Mouse (Mus musculus) kidney, embryonic 15.5 days (tissue): ENCODE measurements around the gene Ctnnbl1. TPM values are rescaled to one million over a fixed set of nuclear protein-coding genes. Genes with fewer than 3 reads are reported as not detected.
A peak's percentile ranks its signal among the peaks of the same experiment; 100 is the strongest.

Source experiments
- ATAC-seq: fragments of 200-750 bp; cut with Nextera tagmentation; replicated peaks from 2 replicates; pipeline ENCODE4 v1.8.0; 2017; ENCODE audit warnings: moderate TSS enrichment; ENCODE audit not compliant: low FRiP score
- H3K27ac ChIP-seq: fragments of 300-500 bp; sonication (generic); 2 replicates; pipeline ENCODE4 v1.5.1; 2015; ENCODE audit warnings: mild to moderate bottlenecking, inconsistent platforms
- H3K27me3 ChIP-seq: fragments of 300-500 bp; sonication (generic); 2 replicates; pipeline ENCODE4 v1.6.1; 2015; ENCODE audit warnings: inconsistent platforms
- H3K36me3 ChIP-seq: fragments of 300-500 bp; sonication (generic); 2 replicates; pipeline ENCODE4 v1.6.1; 2015; ENCODE audit warnings: inconsistent platforms
- H3K4me1 ChIP-seq: fragments of 300-500 bp; sonication (generic); 2 replicates; pipeline ENCODE4 v1.6.1; 2015; ENCODE audit warnings: inconsistent platforms
- H3K4me2 ChIP-seq: fragments of 300-500 bp; sonication (generic); 2 replicates; pipeline ENCODE4 v1.6.1; 2015; ENCODE audit warnings: moderate library complexity, mild to moderate bottlenecking, inconsistent platforms
- H3K4me3 ChIP-seq: fragments of 300-500 bp; sonication (generic); replicated peaks from 2 replicates; pipeline ENCODE4 v1.5.1; 2015; ENCODE audit warnings: mild to moderate bottlenecking, inconsistent platforms
- H3K9ac ChIP-seq: fragments of 300-500 bp; sonication (generic); 2 replicates; pipeline ENCODE4 v1.6.1; 2015; ENCODE audit warnings: mild to moderate bottlenecking, inconsistent platforms
- H3K9me3 ChIP-seq: fragments of 300-500 bp; sonication (generic); replicated peaks from 2 replicates; pipeline ENCODE4 v1.6.1; 2016; ENCODE audit warnings: inconsistent platforms
- WGBS: fragments of 180-500 bp; shearing (Covaris S2); methylation state at CpG from one replicate; pipeline ENCODE4 v1.1.7; 2015; ENCODE audit warnings: mixed read lengths; 5-methylcytosine and 5-hydroxymethylcytosine counted together
- polyA plus RNA-seq: library from polyadenylated mRNA; unstranded; fragments of >200 nt; fragmentation: Nextera tagmentation; extraction: Ambion mirVana; gene quantifications from 2 replicates; pipeline ENCODE4 v1.2.1, GENCODE M21; 2015

Gene Ctnnbl1
- polyA plus RNA-seq, 1 experiment from 2014 or later, result 75.3 TPM

DNA sequence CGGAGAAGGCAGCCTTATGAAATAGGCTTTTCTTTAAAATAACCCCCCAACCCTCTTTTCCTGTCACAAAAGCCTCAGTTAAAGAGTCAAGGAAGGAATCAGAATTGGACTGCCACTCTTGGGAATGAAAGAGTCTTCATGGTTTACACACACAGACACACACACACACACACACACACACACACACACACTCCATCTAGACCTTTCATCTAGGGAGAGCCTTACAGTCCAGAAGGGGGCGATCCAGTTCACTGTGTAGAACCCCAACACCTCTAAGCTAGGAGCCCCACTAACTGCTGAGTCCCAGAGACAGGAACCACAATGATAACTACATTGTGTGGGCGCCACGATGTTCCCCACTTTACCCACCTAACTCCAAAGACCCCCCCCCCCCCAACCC lies 176.5 kb downstream of the Ctnnbl1 start:
- WGBS, result 3% methylated on average over 4 of the region's 4 CpGs
- Histone ChIP-seq H3K36me3 (no peaks in the 10 kb centered on the region), H3K4me3 (no peak overlapping the region), H3K9me3 (no peaks in the 10 kb centered on the region), H3K27ac (no peak overlapping the region), H3K27me3 (peaks cover 56% of the 10 kb centered on the region), H3K4me1 (peaks cover 11% of the 10 kb centered on the region), H3K9ac (no peak overlapping the region), H3K4me2 (peak overlapping the region; percentile 68; the same call in 1 of the 2 replicates)
- ATAC-seq, result no peak

DNA sequence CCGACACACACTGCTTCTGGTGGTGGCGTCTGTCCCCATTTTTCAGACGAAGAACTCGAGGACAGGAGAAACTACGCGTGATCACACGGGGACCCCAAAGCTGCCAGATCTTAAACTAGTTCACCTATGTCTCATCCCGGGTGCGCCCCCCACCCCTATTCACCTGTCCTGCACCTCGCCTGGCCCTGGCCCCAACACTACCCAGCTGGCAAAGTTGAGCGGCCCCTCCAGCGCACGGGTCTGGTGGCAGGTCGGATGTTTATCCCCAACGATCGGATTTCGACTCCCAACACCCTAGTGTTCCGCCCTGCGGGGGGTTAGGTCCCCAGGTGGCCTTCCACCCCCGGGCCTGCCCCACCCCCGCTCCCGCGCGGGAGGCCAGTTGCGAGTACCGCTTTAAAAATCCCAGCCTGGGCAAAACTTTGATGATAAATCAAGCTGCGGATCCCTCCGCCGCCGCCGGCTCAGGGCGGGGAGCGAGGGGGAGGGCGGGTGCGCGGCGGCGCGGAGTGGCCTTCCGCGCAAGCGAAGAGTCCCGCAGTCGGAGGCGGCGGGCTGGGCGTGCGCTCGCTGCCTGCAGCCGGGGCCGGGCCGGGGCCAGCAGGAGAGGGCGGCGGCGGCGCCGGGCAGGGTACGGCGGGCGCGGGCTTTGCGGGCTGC lies 177.0 kb downstream of the Ctnnbl1 start, which contains the start of gene Vstm2l:
Vstm2l (plus strand) TSS at position 549 of the 660 bp plus-strand sequence.
- no peak within 1 kb of the TSS for H3K9ac ChIP-seq
- no peaks in the 10 kb centered on the region for H3K9me3 ChIP-seq
- H3K36me3 ChIP-seq, result no peaks in the 10 kb centered on the region
- peaks cover 60% of the 10 kb centered on the region for H3K27me3 ChIP-seq
- H3K4me2 ChIP-seq, result peak within 1 kb of the TSS; percentile 68
- H3K4me3 ChIP-seq, result peak within 1 kb of the TSS; percentile 41
- H3K4me1 ChIP-seq, result peaks cover 11% of the 10 kb centered on the region
- ATAC-seq, result peak; percentile 31; the same call in 1 of the 2 replicates
- no peak within 1 kb of the TSS for H3K27ac ChIP-seq
- 2% methylated on average over 62 of the region's 62 CpGs for WGBS

DNA sequence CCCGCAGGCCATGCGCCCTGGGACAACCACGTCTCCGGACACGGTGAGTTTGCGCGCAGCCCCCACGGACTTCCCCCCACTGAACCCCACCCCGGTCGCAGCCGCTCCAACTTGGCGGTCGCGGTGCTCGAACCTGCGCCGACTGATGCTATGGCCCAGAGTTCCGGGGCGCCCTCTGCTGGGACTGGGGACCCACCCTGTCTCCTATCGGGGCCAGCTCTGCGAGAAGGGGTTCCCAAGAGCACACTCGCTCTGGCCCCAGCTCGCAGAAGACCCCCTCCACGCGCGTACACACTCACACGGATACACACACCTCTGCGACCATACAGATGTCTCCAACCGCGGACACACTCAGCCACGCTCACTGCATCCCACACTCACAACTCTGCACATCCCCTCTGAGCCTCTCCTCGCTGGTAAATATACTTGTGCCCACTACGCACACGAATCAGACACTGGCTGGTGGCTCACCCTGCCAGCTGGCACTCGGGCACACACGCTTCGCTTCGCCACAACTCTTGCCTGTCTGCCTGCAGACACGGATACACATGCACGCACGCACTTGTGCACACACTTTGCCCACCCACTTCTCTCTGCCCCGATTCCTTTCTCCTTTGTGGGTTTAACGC lies 177.8 kb downstream of the Ctnnbl1 start:
- Histone ChIP-seq H3K36me3 (no peaks in the 10 kb centered on the region), H3K4me2 (peak overlapping the region; percentile 68), H3K27ac (no peak overlapping the region), H3K27me3 (peaks cover 66% of the 10 kb centered on the region), H3K4me1 (peaks cover 11% of the 10 kb centered on the region), H3K9ac (no peak overlapping the region), H3K4me3 (peak overlapping the region; percentile 41), H3K9me3 (no peaks in the 10 kb centered on the region)
- WGBS, result 39% methylated on average over 43 of the region's 43 CpGs
- ATAC-seq, result no peak

DNA sequence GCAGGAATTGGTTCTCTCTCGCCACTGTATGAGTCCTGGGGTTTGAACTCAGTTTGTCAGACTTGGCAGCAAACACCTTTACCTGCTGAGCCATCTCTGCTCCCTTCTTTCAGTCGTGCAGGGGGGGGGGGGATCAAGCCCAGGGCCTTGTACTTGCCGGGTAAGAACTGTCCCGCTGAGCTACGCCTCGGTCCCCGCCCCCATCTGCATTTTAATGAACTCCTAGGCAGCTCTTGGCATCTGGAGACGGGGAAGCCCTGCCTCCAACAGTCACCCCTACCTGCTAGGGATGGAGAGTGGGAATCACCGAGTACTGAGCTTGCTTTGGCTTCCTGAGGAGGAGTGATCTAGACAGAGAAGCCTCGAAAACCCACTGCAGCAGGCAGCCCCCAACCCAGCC lies 181.3 kb downstream of the Ctnnbl1 start:
- H3K27me3 ChIP-seq, result peaks cover 82% of the 10 kb centered on the region
- no peak for ATAC-seq
- no peak overlapping the region for H3K4me2 ChIP-seq
- no peak overlapping the region for H3K4me3 ChIP-seq
- H3K9ac ChIP-seq, result no peak overlapping the region
- H3K36me3 ChIP-seq, result no peaks in the 10 kb centered on the region
- H3K9me3 ChIP-seq, result no peaks in the 10 kb centered on the region
- 17% methylated on average over 10 of the region's 10 CpGs for WGBS
- H3K27ac ChIP-seq, result no peak overlapping the region
- H3K4me1 ChIP-seq, result peaks cover 22% of the 10 kb centered on the region

DNA sequence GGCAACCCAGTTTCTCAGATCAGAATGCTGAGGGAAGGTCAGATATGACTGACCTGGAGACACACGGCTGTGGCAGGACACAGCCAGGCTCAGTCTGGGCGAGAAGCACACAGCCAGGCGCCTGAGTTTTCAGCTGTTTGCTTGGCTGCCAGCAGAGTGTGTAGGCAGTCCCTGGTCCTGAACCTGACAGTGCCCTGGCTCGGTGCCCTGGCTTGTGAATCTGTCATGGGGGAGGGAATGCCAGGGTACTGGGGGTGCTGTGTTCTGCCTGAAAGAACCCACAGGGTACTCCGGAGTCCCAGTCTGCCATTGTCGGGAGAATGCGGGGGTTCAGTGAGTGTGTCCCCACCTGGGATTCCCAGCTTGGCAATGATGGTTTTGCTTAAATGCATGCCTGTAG lies 184.3 kb downstream of the Ctnnbl1 start:
- H3K36me3 ChIP-seq, result no peaks in the 10 kb centered on the region
- peaks cover 61% of the 10 kb centered on the region for H3K27me3 ChIP-seq
- no peaks in the 10 kb centered on the region for H3K9me3 ChIP-seq
- H3K9ac ChIP-seq, result no peak overlapping the region
- WGBS, result 66% methylated on average over 7 of the region's 7 CpGs
- H3K4me1 ChIP-seq, result peaks cover 26% of the 10 kb centered on the region
- no peak overlapping the region for H3K27ac ChIP-seq
- H3K4me2 ChIP-seq, result no peak overlapping the region
- H3K4me3 ChIP-seq, result no peak overlapping the region
- ATAC-seq, result no peak

DNA sequence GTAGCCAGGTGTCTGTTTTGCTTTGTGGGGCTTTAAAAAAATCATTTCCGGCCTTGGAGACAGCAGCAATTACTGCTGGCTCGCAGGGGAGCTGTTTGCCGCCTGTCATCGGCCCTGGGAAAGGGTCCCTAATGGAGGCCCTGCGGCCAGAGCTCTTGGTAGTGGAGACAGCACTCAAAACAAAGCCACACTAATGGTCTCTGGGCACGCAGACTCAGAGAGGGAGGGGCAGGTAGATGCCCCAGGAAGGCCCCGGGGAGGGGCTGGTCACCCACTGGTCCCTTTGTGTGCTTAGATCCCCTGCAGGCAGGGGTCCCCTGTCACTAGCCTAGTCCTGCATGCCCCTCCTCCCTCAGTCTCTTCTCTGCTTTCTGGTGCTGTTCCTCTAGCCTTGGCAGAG lies 186.2 kb downstream of the Ctnnbl1 start:
- 0 out of 2 replicates have a peak overlapping the region, but pooled peaks have one; percentile 4 for H3K27ac ChIP-seq
- peak overlapping the region; percentile 3; the same call in 1 of the 2 replicates for H3K4me2 ChIP-seq
- peaks cover 55% of the 10 kb centered on the region for H3K27me3 ChIP-seq
- WGBS, result 3% methylated on average over 7 of the region's 7 CpGs
- no peak for ATAC-seq
- no peak overlapping the region for H3K9ac ChIP-seq
- H3K9me3 ChIP-seq, result no peaks in the 10 kb centered on the region
- no peak overlapping the region for H3K4me3 ChIP-seq
- no peaks in the 10 kb centered on the region for H3K36me3 ChIP-seq
- peaks cover 39% of the 10 kb centered on the region for H3K4me1 ChIP-seq

DNA sequence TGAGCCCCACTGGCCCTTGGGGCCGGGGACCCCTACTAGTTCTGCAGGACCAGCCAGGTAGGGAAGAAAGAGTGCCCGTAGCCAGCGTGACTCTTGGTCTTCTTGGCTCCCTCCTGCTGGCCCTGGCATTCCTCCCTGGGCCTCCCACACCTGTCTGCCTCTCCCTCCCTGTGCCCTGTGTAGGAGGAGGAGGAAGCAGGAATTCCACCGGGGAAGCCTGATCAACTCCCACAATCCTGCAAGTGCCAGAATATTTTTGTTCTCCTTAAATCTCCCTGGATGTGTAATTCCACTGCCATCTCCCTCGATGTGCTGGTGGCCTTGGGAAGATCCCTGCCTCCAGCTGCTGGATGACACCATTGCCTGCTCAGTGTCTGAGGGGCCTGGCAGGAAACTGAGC lies 187.3 kb downstream of the Ctnnbl1 start:
- Histone ChIP-seq H3K27ac (no peak overlapping the region), H3K4me2 (no peak overlapping the region), H3K27me3 (peaks cover 46% of the 10 kb centered on the region), H3K4me1 (peaks cover 39% of the 10 kb centered on the region), H3K36me3 (no peaks in the 10 kb centered on the region), H3K4me3 (no peak overlapping the region), H3K9ac (no peak overlapping the region), H3K9me3 (no peaks in the 10 kb centered on the region)
- ATAC-seq, result no peak
- WGBS, result 33% methylated on average over 5 of the region's 5 CpGs

DNA sequence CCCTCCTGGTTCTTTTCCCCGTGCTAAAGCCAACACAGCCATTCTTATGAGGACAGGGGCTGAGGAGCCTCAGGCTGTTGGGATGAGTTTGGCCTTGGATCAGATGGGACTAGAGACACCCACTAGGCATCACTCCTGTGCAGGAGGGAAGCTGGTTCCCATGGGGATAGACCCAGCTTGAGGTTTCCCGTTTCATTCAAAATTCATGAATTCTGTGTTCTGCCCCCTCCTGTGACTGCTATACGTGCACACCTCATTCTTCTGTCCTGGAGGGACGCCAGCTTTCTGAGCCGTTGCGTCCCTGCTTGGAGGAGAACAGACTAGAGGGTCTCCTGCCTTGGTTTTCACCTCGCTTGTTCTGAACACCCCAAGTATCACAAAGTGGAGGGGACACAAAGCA lies 189.3 kb downstream of the Ctnnbl1 start:
- no peaks in the 10 kb centered on the region for H3K36me3 ChIP-seq
- no peak overlapping the region for H3K4me3 ChIP-seq
- 54% methylated on average over 7 of the region's 7 CpGs for WGBS
- H3K27me3 ChIP-seq, result peaks cover 34% of the 10 kb centered on the region
- H3K9me3 ChIP-seq, result no peaks in the 10 kb centered on the region
- H3K9ac ChIP-seq, result no peak overlapping the region
- H3K4me1 ChIP-seq, result peaks cover 39% of the 10 kb centered on the region
- H3K27ac ChIP-seq, result no peak overlapping the region
- ATAC-seq, result no peak
- no peak overlapping the region for H3K4me2 ChIP-seq

DNA sequence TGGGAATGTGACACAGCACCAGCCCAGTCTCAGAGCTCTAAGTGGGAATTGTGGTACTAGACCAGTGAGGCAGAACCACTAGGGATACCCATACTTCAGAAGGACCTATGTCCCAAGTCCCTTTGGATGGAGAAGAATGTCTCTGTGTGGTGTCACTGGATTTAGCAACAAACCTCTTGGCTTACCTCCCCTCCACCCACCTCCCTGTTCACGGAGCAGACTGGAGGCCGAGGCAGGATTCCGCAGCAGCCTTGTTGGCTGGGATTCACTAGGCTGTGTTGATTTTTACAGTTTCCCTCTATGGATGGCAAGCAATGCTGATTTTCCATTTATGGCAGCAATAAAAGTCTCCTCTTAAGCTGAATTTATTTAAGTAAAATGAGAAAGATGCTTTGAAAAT lies 189.7 kb downstream of the Ctnnbl1 start:
- Histone ChIP-seq H3K9ac (no peak overlapping the region), H3K9me3 (no peaks in the 10 kb centered on the region), H3K27ac (no peak overlapping the region), H3K27me3 (peaks cover 30% of the 10 kb centered on the region), H3K4me1 (peaks cover 39% of the 10 kb centered on the region), H3K4me2 (no peak overlapping the region), H3K4me3 (no peak overlapping the region), H3K36me3 (no peaks in the 10 kb centered on the region)
- 84% methylated on average over 3 of the region's 3 CpGs for WGBS
- ATAC-seq, result no peak

DNA sequence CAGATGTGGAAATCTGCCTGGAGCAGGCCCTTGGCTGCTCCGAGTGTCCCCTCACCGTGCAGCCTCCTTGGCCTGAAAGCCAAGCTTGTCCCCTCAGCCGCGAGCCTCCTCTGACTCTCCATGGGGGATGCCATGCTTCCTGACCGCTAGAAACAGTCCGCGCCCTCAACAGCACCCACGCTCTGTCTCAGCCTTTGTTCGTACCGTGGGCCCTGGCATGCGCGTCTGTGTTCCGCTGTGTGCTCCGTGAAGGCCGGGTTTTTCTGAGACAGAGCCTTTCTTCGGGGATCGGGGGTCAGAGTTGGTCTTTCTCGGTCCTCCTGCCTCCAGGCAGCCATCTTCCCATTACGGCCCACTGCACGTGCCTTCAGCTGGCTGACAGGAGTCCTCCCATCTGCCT lies 190.2 kb downstream of the Ctnnbl1 start:
- H3K4me2 ChIP-seq, result 0 out of 2 replicates have a peak overlapping the region, but pooled peaks have one; percentile 21
- H3K9ac ChIP-seq, result no peak overlapping the region
- peaks cover 25% of the 10 kb centered on the region for H3K27me3 ChIP-seq
- H3K27ac ChIP-seq, result no peak overlapping the region
- peaks cover 39% of the 10 kb centered on the region for H3K4me1 ChIP-seq
- ATAC-seq, result no peak
- no peaks in the 10 kb centered on the region for H3K9me3 ChIP-seq
- H3K36me3 ChIP-seq, result no peaks in the 10 kb centered on the region
- H3K4me3 ChIP-seq, result no peak overlapping the region
- WGBS, result 44% methylated on average over 20 of the region's 20 CpGs

DNA sequence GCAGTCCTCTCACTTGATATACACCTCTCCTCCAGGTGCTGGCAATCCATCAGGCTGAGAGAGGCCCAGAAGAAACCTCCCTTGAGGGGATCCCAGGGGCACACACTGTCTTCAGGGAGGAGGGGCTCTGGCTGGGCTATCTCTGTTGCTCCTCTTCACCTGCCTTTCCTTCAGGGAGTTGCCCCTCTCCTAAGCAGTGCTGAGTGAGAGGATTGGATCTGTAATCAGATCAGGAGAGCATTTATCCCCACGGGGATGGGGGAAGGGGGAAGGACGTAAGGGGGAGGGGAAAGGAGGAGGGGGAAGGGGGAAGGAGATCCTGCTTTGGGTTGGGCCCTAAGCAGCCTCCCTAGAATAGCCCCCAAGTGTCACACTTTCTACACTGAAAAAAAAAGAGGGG lies 190.6 kb downstream of the Ctnnbl1 start:
- H3K27me3 ChIP-seq, result peaks cover 22% of the 10 kb centered on the region
- H3K4me1 ChIP-seq, result peaks cover 35% of the 10 kb centered on the region
- H3K36me3 ChIP-seq, result no peaks in the 10 kb centered on the region
- H3K9ac ChIP-seq, result no peak overlapping the region
- 0 out of 2 replicates have a peak, but pooled peaks have one; percentile 11 for ATAC-seq
- WGBS, result 19% methylated on average over 2 of the region's 2 CpGs
- H3K27ac ChIP-seq, result no peak overlapping the region
- H3K4me3 ChIP-seq, result no peak overlapping the region
- no peaks in the 10 kb centered on the region for H3K9me3 ChIP-seq
- no peak overlapping the region for H3K4me2 ChIP-seq

DNA sequence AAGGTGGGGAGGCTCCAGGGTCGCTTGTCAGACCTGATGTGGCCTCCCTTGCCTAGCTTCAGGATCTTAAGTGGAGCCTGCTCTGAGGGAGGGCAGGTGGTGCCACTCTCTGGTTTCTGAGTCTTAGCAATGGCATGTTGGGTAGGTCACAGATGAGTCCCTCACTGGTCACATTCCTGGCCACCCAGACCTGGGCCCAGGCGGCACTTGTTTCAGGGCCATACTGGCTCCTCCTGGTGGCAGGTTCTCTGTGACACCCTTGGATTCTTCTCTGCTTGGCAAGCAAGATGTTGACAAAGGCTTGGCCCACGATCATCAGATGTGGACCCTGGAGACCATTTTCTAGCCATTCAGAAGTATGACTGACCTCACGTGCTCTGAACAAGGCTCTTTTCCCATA lies 195.5 kb downstream of the Ctnnbl1 start:
- Histone ChIP-seq H3K4me3 (no peak overlapping the region), H3K27ac (no peak overlapping the region), H3K9me3 (no peaks in the 10 kb centered on the region), H3K27me3 (peaks cover 5% of the 10 kb centered on the region; the same call in 1 of the 2 replicates), H3K9ac (no peak overlapping the region), H3K36me3 (no peaks in the 10 kb centered on the region), H3K4me2 (no peak overlapping the region), H3K4me1 (peaks cover 8% of the 10 kb centered on the region; the same call in 1 of the 2 replicates)
- 73% methylated on average over 4 of the region's 4 CpGs for WGBS
- ATAC-seq, result no peak
